Mouse (Mus musculus): ENCODE data around the gene Rasgrp3.

DNA sequence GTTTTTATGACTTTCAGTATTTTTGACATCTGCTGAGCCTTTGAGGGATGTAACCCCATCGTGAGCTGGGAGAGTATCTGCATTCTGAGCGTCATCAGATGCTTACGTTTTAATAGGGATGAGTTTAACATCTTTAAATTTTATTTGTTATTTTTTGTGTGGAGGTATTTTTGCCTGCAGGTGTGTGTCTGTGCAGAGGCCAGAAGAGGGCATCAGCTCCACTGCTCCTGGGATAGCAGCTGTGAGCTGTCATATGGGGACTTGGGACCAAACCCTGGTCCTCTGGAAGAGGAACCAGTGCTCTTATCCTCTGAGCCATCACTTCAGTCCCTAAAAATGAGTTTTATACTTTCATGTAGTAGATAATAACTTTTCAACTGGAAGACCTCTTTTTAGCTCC is 12.6 kb downstream of the Rasgrp3 start:
- TF ChIP-seq CTCF (IDR thresholded peaks at IDR 0.05; ENCODE audit: extremely low read depth, insufficient read length, insufficient replicate concordance, low read depth, low read length) (0 out of 2 replicates have a peak, but pooled peaks have one; percentile 12), POLR2A (IDR thresholded peaks at IDR 0.05; ENCODE audit: low read depth, low read length) (no peak)
